Mouse (Mus musculus): ENCODE measurements around the gene Gstm3. TPM values are rescaled to one million over a fixed set of nuclear protein-coding genes. Genes with fewer than 3 reads are reported as not detected.
"Not testable (repeated sequence)": the region's sequence is repeated elsewhere in the genome, so short reads cannot be mapped to it uniquely, and the experiment has no call there.

Gene Gstm3
- polyA plus RNA-seq, 1 experiment: 11.5 TPM

DNA sequence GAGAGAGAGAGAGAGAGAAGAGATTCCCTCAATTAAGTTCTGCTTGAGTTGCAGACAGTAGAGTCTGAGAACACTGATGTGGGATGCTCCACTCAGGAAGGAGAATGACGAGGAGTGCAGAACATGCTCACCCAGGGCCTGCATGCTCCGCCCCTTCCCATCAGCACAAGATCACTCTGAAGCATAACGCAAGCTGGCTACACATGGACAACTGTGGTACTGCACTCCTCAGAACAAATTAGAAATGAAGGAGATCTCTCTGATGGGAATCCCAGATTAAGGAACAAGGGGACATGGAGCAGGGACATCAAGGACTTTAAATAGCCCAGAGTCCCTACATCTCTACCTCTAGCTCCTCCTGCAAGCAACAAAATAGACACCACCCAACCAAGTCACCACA is 12.2 kb upstream of the Gstm3 start:
- no peak for DNase-seq (ENCODE audit: low read depth, low spot score)
- WGBS: 71% methylated on average over 3 of the region's 3 CpGs

DNA sequence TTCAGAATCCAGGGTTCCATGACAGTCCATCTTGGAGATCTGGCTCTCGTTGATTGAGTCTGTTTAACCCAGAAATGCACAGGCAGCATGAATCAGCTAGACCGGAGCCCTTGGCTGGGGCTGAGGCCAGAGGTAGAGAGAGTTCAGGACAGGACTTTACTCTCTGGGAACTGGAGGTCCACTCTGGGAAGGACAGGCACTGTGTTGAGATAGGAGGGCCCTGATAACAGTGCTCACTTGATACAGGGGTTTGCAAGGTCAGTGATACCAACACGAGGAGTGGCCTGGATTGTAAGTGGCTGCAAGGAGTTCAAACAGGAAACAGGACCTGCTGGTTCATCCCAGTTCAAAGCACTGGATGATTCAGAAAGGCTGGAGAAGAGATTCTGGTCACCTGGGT is 8.6 kb upstream of the Gstm3 start:
- 40% methylated on average over 3 of the region's 3 CpGs for WGBS

GRCm38 (mm10) chr3:107974237-107974636 is 5.2 kb upstream of the Gstm3 start:
- WGBS: 93% methylated on average over 1 of the region's 1 CpGs
- no peak for DNase-seq (ENCODE audit: low read depth, low spot score)

More for the DNA sequence above, 8.6 kb upstream of the Gstm3 start:
- no peak for DNase-seq (ENCODE audit: low read depth, low spot score)

DNA sequence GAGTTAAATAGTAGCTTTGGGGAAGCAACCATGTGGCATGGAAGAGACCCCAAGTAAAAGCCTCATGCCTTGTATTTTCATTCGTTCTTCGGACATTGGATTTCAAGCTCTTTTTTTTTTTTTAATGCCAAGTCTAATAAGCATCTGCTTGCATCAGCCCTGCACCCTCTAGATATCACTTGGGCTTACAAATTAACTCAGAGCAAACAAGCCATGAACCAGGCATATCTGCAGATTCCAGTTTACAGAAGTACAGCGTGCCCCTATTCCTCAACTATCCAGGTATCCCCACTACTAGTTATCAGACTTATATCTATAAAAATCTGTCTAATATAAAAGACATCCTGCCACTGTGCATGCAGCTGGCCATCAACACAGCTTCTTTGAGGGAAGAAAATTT is 3.0 kb upstream of the Gstm3 start:
- DNase-seq (ENCODE audit: low read depth, low spot score): no peak
- 39% methylated on average over 3 of the region's 3 CpGs for WGBS

GRCm38 (mm10) chr3:107971101-107971500 is 2.0 kb upstream of the Gstm3 start:
- 75% methylated on average over 3 of the region's 3 CpGs for WGBS
- not testable (repeated sequence) for DNase-seq (ENCODE audit: low read depth, low spot score)

DNA sequence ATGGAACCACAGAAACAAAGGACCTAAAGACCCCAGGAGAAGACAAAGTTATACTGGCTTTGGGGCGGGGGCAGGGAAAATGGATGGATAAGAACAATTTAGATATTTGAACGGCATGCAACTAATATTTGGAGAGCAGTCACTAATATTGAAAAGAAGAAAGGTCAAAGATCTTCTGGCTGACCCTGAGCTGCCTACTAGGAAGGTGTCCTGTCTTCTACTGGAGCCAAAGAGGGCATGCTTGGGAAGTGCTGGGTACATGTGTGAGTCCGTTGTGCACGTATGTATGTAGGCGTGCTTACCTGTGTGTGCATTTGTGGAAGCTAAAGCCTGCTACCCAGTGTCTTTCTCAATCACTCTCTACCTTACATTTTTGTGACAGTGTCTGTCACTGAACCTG is 2.5 kb downstream of the Gstm3 start:
- DNase-seq (ENCODE audit: low read depth, low spot score): no peak
- WGBS: 99% methylated on average over 5 of the region's 5 CpGs

GRCm38 (mm10) chr3:107965592-107965991 is 3.5 kb downstream of the Gstm3 start:
- no peak for DNase-seq (ENCODE audit: low read depth, low spot score)
- 39% methylated on average over 1 of the region's 1 CpGs for WGBS

GRCm38 (mm10) chr3:107964656-107965308 is 4.3 kb downstream of the Gstm3 start:
- no peak for DNase-seq (ENCODE audit: low read depth, low spot score)
- 36% methylated on average over 5 of the region's 5 CpGs for WGBS

- DNase-seq (ENCODE audit: low read depth, low spot score): no peak
Observed at GRCm38 (mm10) chr3:107964026-107964425, 5.1 kb downstream of the Gstm3 start.

GRCm38 (mm10) chr3:107955260-107955659 is 13.8 kb downstream of the Gstm3 start:
- WGBS: 87% methylated on average over 9 of the region's 9 CpGs
- not testable (repeated sequence) for DNase-seq (ENCODE audit: low read depth, low spot score)

More at GRCm38 (mm10) chr3:107964026-107964425, 5.1 kb downstream of the Gstm3 start:
- 96% methylated on average over 4 of the region's 4 CpGs for WGBS

- 85% methylated on average over 5 of the region's 5 CpGs for WGBS
Observed at GRCm38 (mm10) chr3:107953906-107954305, 15.2 kb downstream of the Gstm3 start.

GRCm38 (mm10) chr3:107953328-107953755 is 15.7 kb downstream of the Gstm3 start:
- DNase-seq (ENCODE audit: low read depth, low spot score): no peak
- 8% methylated on average over 6 of the region's 6 CpGs for WGBS

More at GRCm38 (mm10) chr3:107953906-107954305, 15.2 kb downstream of the Gstm3 start:
- DNase-seq (ENCODE audit: low read depth, low spot score): no peak

GRCm38 (mm10) chr3:107950531-107950930 is 18.6 kb downstream of the Gstm3 start:
- 85% methylated on average over 11 of the region's 11 CpGs for WGBS
- DNase-seq (ENCODE audit: low read depth, low spot score): no peak

DNA sequence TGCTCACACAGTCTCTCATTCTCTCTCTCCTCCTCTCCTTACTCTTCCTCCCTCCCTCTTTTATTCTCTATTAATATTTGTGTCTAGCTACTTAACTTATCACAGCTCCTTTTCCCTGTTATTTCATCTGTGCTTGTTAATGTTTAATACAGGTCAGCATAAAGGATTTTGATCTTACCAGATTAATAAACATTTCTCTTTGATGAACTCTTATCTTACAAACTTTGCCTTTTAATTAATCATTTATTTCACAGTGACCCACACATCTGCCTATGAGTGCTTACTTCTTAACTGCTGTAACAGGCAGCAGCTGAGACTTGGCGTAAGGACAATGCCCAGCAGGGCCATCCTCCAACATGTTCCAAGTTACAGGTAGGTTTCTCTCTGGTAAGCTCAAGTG is 19.6 kb downstream of the Gstm3 start:
- WGBS: 100% methylated on average over 1 of the region's 1 CpGs
- not testable (repeated sequence) for DNase-seq (ENCODE audit: low read depth, low spot score)

DNA sequence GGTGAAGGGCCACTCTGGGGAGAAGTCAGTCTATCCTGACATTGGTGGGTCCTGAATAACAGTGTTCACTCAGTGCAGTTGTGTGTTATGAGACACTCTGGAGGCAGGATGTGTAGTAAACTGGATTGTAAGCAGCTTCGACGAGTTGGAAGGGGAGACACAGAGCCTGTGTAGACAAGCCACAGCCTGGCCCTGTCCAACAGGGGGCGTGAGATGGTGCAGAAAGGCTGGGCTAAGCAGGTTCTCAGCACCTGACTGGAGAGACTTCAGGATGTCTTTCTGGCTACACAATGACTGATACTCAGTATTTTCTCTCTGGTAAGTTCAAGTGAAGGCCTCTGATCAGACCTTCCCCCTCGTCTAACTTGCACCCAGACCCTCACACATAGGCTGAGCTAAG is 23.4 kb downstream of the Gstm3 start:
- DNase-seq (ENCODE audit: low read depth, low spot score): no peak
- 58% methylated on average over 4 of the region's 4 CpGs for WGBS

GRCm38 (mm10) chr3:107943239-107943990 is 25.7 kb downstream of the Gstm3 start, which contains the start of gene Gstm6:
Gstm6 (minus strand) TSS chr3:107943749.
- 34% methylated on average over 20 of the region's 20 CpGs for WGBS
- peak; percentile 58 for DNase-seq (ENCODE audit: low read depth, low spot score)

GRCm38 (mm10) chr3:107941261-107941660 is 27.8 kb downstream of the Gstm3 start:
- no peak for DNase-seq (ENCODE audit: low read depth, low spot score)
- WGBS: 91% methylated on average over 4 of the region's 4 CpGs

DNA sequence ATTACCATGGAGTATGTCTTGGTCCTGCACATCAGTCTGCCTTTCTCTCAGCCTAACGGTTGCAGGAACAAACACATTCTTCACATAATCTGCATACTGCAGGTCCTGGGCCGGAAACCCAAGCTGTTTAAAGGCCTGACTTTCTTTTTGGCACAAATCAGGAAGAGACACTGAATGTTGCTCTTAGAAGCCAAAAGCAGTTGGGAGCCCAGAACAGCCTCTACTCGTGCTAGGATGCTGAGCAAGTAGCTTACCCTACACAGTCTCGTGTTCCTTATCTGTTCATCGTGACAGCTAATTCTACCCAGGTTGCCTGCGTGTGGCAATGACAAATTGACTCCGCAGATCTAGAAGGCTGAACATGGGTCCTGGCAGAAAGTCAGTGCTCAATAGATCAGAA is 28.6 kb downstream of the Gstm3 start:
- DNase-seq (ENCODE audit: low read depth, low spot score): no peak
- WGBS: 82% methylated on average over 7 of the region's 7 CpGs

DNA sequence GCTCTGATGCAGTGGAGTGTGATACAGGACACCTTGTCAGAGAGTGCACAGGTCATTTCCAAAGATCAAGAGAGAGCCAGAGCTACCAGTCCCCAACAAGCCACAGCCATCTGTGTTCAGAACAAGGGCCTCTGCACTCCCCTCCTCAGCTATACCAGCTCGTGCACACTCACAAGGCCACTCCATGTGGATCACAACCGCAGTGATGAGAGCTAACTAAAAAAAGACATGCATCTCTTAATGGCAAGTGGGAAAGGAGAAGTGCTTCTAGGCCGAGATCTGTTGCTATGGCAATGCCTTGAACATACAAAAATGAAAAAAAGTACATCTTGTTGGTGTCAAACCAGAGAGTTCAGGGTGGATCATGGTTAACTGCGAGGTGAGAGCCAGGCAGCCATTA is 29.3 kb downstream of the Gstm3 start:
- no peak for DNase-seq (ENCODE audit: low read depth, low spot score)
- 69% methylated on average over 4 of the region's 4 CpGs for WGBS

DNA sequence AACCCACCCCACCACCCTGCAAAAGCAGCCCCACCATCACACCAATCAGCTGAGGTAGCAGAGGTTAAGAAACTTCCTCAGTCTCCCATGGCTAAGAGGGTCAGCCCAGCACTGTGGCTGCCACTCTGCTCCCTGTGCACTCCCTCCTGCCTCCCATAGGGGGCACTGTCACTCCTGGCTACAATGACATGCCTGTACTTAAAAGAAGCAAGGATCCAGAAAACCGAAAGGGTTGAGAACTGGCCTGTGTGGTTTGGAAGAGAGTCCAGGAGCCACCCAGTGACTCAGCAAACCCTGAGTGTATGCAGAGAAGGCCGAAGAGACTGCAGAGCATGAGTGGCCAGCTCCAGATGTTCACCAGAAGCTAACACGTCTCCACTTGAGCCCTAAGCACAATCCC is 29.7 kb downstream of the Gstm3 start:
- 16% methylated on average over 3 of the region's 3 CpGs for WGBS

DNA sequence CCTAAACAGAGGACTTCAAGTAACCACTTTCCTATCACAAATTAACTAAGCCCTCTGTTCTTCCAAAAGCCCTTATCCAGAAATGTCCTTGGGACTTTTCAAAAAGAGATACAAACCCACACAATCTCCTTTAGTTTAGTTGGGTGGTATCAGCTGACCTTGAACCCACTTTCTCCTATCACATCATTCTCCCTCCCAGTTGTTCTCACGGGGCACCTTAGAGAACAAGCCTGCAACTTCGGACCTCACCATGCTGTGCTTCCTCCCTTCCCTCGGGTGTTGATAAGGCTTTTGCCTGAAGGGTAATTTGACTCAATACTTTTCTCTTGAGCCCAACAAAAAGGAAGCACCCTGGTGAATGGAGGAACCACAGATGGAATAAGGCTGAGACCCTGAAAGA is 33.2 kb downstream of the Gstm3 start:
- WGBS: 66% methylated on average over 3 of the region's 3 CpGs

More for the DNA sequence above, 29.7 kb downstream of the Gstm3 start:
- DNase-seq (ENCODE audit: low read depth, low spot score): no peak

More for the DNA sequence above, 33.2 kb downstream of the Gstm3 start:
- DNase-seq (ENCODE audit: low read depth, low spot score): no peak

All from large intestine, adult 2 months (tissue).